Mouse (Mus musculus) MN1 (cell line): Measurements from ENCODE around the gene Meis1.

ENCODE experiments used
- DNase-seq: peaks from one replicate; pipeline ENCODE4 v3.0.0-alpha.2; 2016; ENCODE audit warnings: low spot score

Gene Meis1

GRCm38 (mm10) chr11:18875911-18876885 lies 142.6 kb downstream of the Meis1 start:
- DNase-seq = no peak

- no peak for DNase-seq
Measured at GRCm38 (mm10) chr11:18875001-18875902, 143.5 kb downstream of the Meis1 start.

- no peak for DNase-seq
Measured at GRCm38 (mm10) chr11:18874278-18875000, 144.3 kb downstream of the Meis1 start.

GRCm38 (mm10) chr11:18873451-18874277 lies 145.1 kb downstream of the Meis1 start:
- no peak for DNase-seq

GRCm38 (mm10) chr11:18872793-18873192 lies 146.0 kb downstream of the Meis1 start:
- no peak for DNase-seq

- no peak for DNase-seq
Measured at GRCm38 (mm10) chr11:18872118-18872751, 146.6 kb downstream of the Meis1 start.

GRCm38 (mm10) chr11:18871170-18872081 lies 147.4 kb downstream of the Meis1 start:
- DNase-seq = no peak

GRCm38 (mm10) chr11:18870121-18870931 lies 148.5 kb downstream of the Meis1 start:
- no peak for DNase-seq

- no peak for DNase-seq
Measured at GRCm38 (mm10) chr11:18869429-18869969, 149.3 kb downstream of the Meis1 start.

- DNase-seq = no peak
Measured at GRCm38 (mm10) chr11:18867665-18868064, 151.1 kb downstream of the Meis1 start.

- DNase-seq = no peak
Measured at GRCm38 (mm10) chr11:18866198-18866836, 152.5 kb downstream of the Meis1 start.

- DNase-seq = no peak
Measured at GRCm38 (mm10) chr11:18850772-18851171, 168.0 kb downstream of the Meis1 start.

- DNase-seq = no peak
Measured at GRCm38 (mm10) chr11:18847650-18848049, 171.1 kb downstream of the Meis1 start.

GRCm38 (mm10) chr11:18846472-18846871 lies 172.3 kb downstream of the Meis1 start:
- no peak for DNase-seq

- DNase-seq = no peak
Measured at GRCm38 (mm10) chr11:18845900-18846299, 172.9 kb downstream of the Meis1 start.

- DNase-seq = no peak
Measured at GRCm38 (mm10) chr11:18845466-18845865, 173.3 kb downstream of the Meis1 start.

- no peak for DNase-seq
Measured at GRCm38 (mm10) chr11:18830087-18830486, 188.7 kb downstream of the Meis1 start.
